20 mouse cellular contexts compared by ENCODE assay signal in genomic region chr10:52904914-52905313, GRCm38 (mm10).
DNase-seq lines count a peak whose midpoint lies in the region; ATAC-seq and TF ChIP-seq lines count a peak whose summit lies in the region.
"Had no signal": no experiment of that assay in that cellular context is flagged by ENCODE, and none has a peak within 500 bp of the region (broad histone marks: within the 10 kb centered on the region; RNA-seq: fewer than 3 reads in every experiment).

No protein-coding gene starts in this region.

- no peaks in the 10 kb centered on the region for H3K36me3 ChIP-seq in embryonic facial prominence, embryonic 14.5 days (ENCODE audit: control insufficient read depth, insufficient read depth, low read length)
- no peaks in the 10 kb centered on the region for H3K36me3 ChIP-seq in embryonic facial prominence, embryonic 10.5 days (replicated peaks)
- H3K36me3 ChIP-seq in hindbrain, embryonic 16.5 days (ENCODE audit: control insufficient read depth, insufficient read depth, low read length), result no peaks in the 10 kb centered on the region
- H3K36me3 ChIP-seq in hindbrain, embryonic 13.5 days, result no peaks in the 10 kb centered on the region
- H3K36me3 ChIP-seq: midbrain, embryonic 10.5 days; neural tube, embryonic 15.5 days had no signal

- H3K4me2 ChIP-seq in embryonic facial prominence, embryonic 14.5 days (ENCODE audit: low read depth, low read length), result no peak overlapping the region
- H3K4me2 ChIP-seq in hindbrain, embryonic 16.5 days (ENCODE audit: low read length), result no peak overlapping the region
- no peak overlapping the region for H3K4me2 ChIP-seq in hindbrain, embryonic 13.5 days
- H3K4me2 ChIP-seq: lung, embryonic 14.5 days; neural tube, embryonic 15.5 days had no signal

- TF ChIP-seq POLR2A in lung, adult 2 months (IDR thresholded peaks at IDR 0.05; ENCODE audit: borderline replicate concordance, extremely low read depth, low read depth, low read length), result no peak

- H3K4me3 ChIP-seq in embryonic facial prominence, embryonic 14.5 days (ENCODE audit: low read depth, low read length), result no peak overlapping the region
- H3K4me3 ChIP-seq in embryonic facial prominence, embryonic 10.5 days, result no peak overlapping the region
- H3K4me3 ChIP-seq in hindbrain, embryonic 16.5 days (ENCODE audit: low read length), result no peak overlapping the region
- no peak overlapping the region for H3K4me3 ChIP-seq in hindbrain, embryonic 13.5 days
- H3K4me3 ChIP-seq in lung, adult 2 months (replicated peaks; ENCODE audit: extremely low read depth, low read depth, low read length), result no peak overlapping the region
- H3K4me3 ChIP-seq: midbrain, embryonic 10.5 days; myocyte; neural tube, embryonic 15.5 days had no signal

- no peak overlapping the region for H3K27ac ChIP-seq in embryonic facial prominence, embryonic 14.5 days (replicated peaks; ENCODE audit: low read depth, low read length)
- no peak overlapping the region for H3K27ac ChIP-seq in embryonic facial prominence, embryonic 10.5 days (replicated peaks)
- H3K27ac ChIP-seq in hindbrain, embryonic 16.5 days (ENCODE audit: low read depth, low read length), result no peak overlapping the region
- H3K27ac ChIP-seq in hindbrain, embryonic 13.5 days, result no peak overlapping the region
- H3K27ac ChIP-seq: midbrain, embryonic 10.5 days; neural tube, embryonic 15.5 days had no signal

- no peak overlapping the region for H3K9ac ChIP-seq in embryonic facial prominence, embryonic 14.5 days (ENCODE audit: low read depth, low read length)
- H3K9ac ChIP-seq in hindbrain, embryonic 16.5 days (ENCODE audit: low read depth, low read length), result no peak overlapping the region
- H3K9ac ChIP-seq in hindbrain, embryonic 13.5 days, result no peak overlapping the region
- H3K9ac ChIP-seq: lung, embryonic 14.5 days; neural tube, embryonic 15.5 days had no signal

- H3K9me3 ChIP-seq in embryonic facial prominence, embryonic 14.5 days (ENCODE audit: control insufficient read depth, low read length), result no peaks in the 10 kb centered on the region
- H3K9me3 ChIP-seq in embryonic facial prominence, embryonic 10.5 days, result no peaks in the 10 kb centered on the region
- no peaks in the 10 kb centered on the region for H3K9me3 ChIP-seq in hindbrain, embryonic 16.5 days (ENCODE audit: control insufficient read depth, low read length)
- no peaks in the 10 kb centered on the region for H3K9me3 ChIP-seq in hindbrain, embryonic 13.5 days
- H3K9me3 ChIP-seq: midbrain, embryonic 10.5 days; neural tube, embryonic 15.5 days had no signal

- no peaks in the 10 kb centered on the region for H3K4me1 ChIP-seq in embryonic facial prominence, embryonic 14.5 days (ENCODE audit: control insufficient read depth, insufficient read depth, low read length)
- H3K4me1 ChIP-seq in embryonic facial prominence, embryonic 10.5 days, result no peaks in the 10 kb centered on the region
- no peaks in the 10 kb centered on the region for H3K4me1 ChIP-seq in hindbrain, embryonic 16.5 days (ENCODE audit: control insufficient read depth, insufficient read depth, low read depth, low read length)
- H3K4me1 ChIP-seq in hindbrain, embryonic 13.5 days (replicated peaks), result no peaks in the 10 kb centered on the region
- no peaks in the 10 kb centered on the region for H3K4me1 ChIP-seq in lung, adult 2 months (ENCODE audit: control insufficient read depth, insufficient read depth, low read length)
- H3K4me1 ChIP-seq: midbrain, embryonic 10.5 days had no signal

- H3K27me3 ChIP-seq in embryonic facial prominence, embryonic 14.5 days (replicated peaks; ENCODE audit: control insufficient read depth, insufficient read depth, low read length), result no peaks in the 10 kb centered on the region
- H3K27me3 ChIP-seq in embryonic facial prominence, embryonic 10.5 days (replicated peaks; ENCODE audit: low read depth, poor library complexity, severe bottlenecking), result no peaks in the 10 kb centered on the region
- no peaks in the 10 kb centered on the region for H3K27me3 ChIP-seq in hindbrain, embryonic 16.5 days (replicated peaks; ENCODE audit: control insufficient read depth, insufficient read depth, low read length)
- no peaks in the 10 kb centered on the region for H3K27me3 ChIP-seq in hindbrain, embryonic 13.5 days
- H3K27me3 ChIP-seq: neural tube, embryonic 15.5 days had no signal

- ATAC-seq in embryonic facial prominence, embryonic 14.5 days (ENCODE audit: low read depth), result no peak
- peak; percentile 72 for ATAC-seq in hindbrain, embryonic 16.5 days
- no peak; the same call in 1 of the 2 replicates for ATAC-seq in hindbrain, embryonic 13.5 days (ENCODE audit: low FRiP score)
- ATAC-seq: inflammation-experienced regulatory T-cells, adult 6 months had no signal

- 87% methylated on average over 2 of the region's 2 CpGs for WGBS in embryonic facial prominence, embryonic 14.5 days
- WGBS in embryonic facial prominence, embryonic 10.5 days, result 90% methylated on average over 2 of the region's 2 CpGs
- WGBS in hindbrain, embryonic 16.5 days, result 58% methylated on average over 2 of the region's 2 CpGs
- 71% methylated on average over 2 of the region's 2 CpGs for WGBS in hindbrain, embryonic 13.5 days
- 83% methylated on average over 2 of the region's 2 CpGs for WGBS in lung, adult 2 months

- no peak for TF ChIP-seq CTCF in lung, adult 2 months (IDR thresholded peaks at IDR 0.05; ENCODE audit: insufficient read depth, low read length)

- DNase-seq in embryonic facial prominence, embryonic 14.5 days (ENCODE audit: low spot score), result peak; percentile 9
- no peak for DNase-seq in embryonic facial prominence, embryonic 10.5 days (ENCODE audit: low spot score)
- peak; percentile 32 to 38 for DNase-seq in right cerebral cortex, postnatal 10 days (ENCODE audit: low spot score in 2 of 2)
- no peak for DNase-seq in right cerebral cortex, postnatal 25 days
- DNase-seq in lung, adult 2 months, result no peak
- DNase-seq: gastrocnemius, postnatal 10 days; heart, adult 18-20 months; kidney, adult 8-10 months; kidney, postnatal 36 days; lung, embryonic 14.5 days; lung, postnatal 4 days; right cerebral cortex, adult 18-20 months; spleen, adult 18-20 months; thymus, adult 18-20 months had no signal

Comparison
In these comparisons a context has a peak if more than half of its experiments do, and no peak if none do; other contexts are left out.
1. DNase-seq: peak in embryonic facial prominence, embryonic 14.5 days (single experiment) and right cerebral cortex, postnatal 10 days (2 of 2); none in embryonic facial prominence, embryonic 10.5 days (single experiment), right cerebral cortex, postnatal 25 days (single experiment) and lung, adult 2 months (single experiment).